Mouse (Mus musculus) CH12F3 (cell line): Measurements from ENCODE around the gene Tst.

Experiments
- in situ Hi-C: fragments of 300-500 bp; cut with MboI; formaldehyde crosslinking; loops from 2 replicates; pipeline ENCODE4 v1.14.3; 2020; ENCODE audit warnings: low sequenced_read_pairs

The Tst gene

DNA sequence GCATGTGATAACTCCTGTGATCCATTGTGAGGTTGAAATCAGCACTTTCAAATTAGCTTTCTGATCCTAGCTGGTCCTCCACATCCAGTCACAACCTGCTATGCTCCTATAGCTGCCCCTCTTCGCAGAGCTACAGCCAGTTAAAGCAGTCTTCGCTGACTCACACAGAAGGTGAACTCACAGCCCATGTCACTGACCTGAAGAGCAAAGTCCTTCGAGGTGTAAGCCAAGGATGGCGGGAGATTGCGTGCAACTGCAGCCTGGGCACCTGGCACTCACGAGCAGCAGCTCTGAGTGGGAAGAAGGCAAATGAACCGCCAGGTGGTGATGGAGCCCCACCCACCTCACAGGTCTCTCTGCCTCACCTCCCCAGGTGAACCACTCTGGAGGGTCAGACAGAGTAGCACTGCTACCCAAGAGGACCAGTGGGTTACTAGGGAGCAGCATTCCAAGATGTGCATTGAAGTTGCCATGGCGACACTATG is 10.2 kb downstream of the Tst start, which contains the start of gene Tex33:
Gene Tex33 (minus strand): TSS at position 435 of the 485 bp plus-strand sequence.
- in situ Hi-C loops = no loop called here

DNA sequence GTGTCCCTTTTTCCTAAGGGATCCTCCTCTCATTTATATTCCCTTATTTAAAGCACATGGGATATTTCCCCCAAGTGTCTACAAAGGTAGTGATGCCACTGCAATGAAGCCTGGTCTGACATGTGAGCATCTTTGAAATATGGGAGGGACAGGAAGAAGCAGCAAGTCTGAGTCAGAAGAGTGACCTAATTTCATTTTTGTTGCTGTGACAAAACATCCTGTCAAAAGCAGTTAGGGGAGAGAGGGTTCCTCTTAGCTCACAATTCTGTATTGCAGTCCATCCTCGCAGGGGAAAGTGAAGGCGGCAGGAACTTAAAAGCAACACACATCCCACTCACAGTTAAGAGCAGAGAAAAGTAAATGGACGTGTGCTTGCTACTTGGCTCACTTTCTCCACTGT is 14.9 kb downstream of the Tst start:
- in situ Hi-C loops = no loop called here

DNA sequence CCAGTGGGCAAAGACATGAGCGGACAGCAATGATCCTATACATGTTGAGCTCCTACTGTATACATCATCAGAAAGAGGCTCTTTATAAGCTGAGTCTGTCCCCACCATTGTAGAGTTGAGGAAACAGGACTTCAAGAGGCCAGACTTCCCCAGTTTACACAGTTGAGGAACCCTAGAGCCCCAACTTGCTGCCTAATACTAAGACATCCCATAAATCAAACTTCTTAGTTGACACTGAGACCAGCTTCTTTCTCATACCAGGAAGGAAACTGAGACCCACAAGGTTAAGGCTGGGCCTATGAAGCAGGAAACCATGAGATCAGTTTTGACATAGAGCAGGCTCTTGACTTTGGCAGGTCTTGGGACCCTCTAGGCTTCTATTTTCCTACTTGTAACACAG is 20.1 kb downstream of the Tst start:
- in situ Hi-C loops = no loop called here

DNA sequence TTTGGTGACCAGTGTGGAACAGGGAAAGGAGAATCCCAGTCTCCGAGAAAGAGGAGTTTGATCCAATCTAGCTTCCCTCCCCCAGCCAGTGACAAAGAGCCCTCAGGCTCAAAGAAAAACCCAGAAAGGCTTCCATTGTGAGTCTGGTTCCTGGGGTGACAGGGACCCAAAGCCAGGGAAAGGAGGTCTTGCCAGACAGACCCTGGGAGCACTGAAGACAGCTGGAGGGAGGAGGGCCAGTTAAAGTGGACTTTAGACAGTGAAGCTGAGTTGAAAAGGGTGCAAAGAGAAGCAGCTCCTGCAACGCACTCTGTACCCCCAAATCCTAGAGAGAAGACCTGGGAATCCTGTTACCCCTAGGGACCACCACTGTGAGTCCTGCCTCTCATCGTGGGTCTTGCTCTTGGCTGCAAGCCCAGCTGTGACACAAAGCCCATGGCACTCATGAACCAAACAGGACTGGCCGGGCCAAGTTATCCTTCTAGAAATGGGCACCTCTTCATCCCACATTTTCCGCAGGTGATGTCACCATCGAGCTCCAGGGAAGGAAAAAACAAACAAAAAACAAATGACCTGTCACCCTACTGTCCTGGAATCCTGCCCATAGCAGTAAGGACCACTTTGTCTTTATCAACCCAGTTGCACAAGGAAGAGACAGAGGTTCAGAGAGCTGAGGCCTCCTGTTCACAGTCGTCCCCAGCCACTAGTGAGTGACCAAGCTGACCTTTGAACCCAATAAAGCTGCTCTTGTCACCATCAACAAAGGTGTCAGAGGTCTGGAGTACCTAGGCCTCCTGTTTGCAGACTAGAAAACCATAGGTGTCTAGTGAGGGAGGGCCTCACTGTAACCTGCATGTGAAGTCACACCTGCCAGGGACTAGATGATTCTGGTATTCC is 21.2 kb downstream of the Tst start:
- in situ Hi-C loops = no loop called here

DNA sequence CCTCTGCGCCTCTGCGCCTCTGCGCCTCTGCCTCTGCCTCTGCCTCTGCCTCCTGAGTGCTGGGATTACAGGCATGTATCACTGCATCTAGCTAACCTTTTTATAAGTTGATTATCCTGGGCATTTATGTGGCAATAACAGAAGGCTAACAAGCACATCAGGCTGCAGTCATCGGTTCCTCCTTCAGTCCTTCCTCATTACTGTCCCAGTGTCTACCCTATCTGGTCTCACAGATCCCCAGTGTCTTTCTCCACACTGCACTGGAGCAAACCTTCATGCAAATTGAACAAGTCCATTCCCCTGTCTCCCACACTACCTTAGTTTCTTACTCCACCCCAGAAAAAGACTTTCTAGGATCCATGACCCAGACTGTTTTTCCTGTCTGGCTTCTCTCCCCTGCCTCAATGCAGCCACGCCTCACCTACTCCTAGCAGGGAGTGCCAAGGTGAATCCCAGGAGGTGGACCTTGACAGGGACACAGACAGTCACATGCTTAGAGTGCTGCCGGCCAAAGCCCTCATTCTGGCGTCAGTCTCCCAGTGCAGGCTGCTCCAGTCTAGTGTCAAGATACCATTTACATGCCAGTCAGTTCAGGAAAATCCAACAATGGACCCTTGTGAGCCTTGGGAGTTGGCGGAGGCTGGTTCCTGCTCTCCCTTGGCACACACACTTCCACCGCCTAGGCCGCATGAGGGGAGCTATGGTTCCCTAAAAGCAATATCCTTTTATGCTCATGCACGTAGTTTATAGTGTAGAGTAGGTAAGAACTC is 22.1 kb downstream of the Tst start:
- in situ Hi-C loops = no loop called here

DNA sequence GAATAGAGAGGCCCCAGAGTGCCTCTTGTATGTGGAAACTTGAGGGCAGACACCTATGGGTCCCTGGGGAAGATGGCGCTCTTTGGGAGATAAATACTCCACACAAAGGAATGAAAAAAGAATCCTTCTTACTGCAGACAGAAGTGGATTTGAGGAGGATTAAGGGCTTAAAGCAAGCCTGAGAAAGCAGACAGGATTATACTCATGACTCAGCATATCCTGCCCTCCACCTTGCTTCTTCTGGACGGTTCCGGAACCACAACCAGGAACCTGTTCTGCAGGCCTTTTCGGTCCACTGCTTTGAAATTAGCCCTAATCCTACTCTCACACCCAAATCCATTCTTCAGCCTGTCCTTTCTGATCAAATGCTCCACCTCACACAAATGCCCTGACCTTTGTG is 23.6 kb downstream of the Tst start:
- in situ Hi-C loops = no loop called here

DNA sequence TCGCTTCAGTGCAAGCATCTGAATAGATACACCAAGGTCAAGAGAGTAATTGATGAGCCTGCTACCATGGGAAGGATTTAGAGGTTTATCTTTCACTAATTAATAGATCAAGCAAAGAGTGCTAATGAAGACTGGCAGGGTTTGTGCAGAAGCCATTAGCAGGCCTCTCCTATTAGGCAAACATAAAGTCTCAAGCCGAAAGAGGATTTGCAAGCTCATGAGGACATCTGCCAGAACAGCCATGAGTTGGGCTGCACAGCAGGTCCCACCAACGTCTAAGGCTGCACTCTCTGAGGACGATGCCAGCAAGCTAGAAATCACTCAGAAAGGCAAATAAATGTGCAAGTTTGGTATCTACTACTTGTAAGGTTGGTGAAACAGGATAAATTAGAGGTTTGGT is 25.0 kb downstream of the Tst start:
- in situ Hi-C loops = no loop called here

DNA sequence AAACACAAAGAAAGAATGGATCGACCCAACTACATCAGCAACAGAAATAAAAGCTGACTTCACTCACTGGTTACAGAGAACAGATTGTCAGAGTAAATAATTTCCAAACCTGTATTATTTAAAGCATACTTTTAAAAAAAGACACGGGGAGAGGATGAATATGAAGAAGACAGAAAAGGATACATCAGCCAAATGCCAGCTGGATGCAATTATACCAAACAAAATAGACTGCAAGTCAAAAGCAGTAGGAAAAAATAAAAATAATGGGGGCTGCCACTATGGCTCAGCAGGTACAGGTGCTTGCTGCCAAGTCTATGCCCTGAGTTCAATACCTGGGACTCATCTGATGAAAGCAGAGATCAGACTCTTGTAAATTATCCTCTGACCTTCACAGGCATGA is 25.5 kb downstream of the Tst start:
- in situ Hi-C loops = no loop called here

DNA sequence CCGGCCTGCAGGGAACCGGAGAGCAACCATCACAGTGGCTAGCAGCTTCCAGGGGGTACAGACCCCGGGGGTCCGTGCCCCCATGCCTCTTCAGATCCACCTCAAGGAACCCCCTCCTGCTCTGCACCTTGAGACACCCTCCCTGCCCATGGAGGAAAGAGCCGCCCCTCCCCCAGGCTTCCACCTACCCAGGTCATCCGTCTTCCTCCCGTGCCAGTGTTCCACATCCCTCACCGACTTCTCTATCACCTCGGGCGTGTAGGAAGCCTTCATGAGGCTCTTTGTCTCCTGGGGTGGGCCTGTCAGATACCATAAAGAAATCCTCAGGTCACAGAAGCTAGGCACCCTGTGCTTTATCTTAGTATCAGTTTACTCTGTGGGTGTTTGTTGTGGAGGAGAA is 27.2 kb downstream of the Tst start:
- in situ Hi-C loops = no loop called here

DNA sequence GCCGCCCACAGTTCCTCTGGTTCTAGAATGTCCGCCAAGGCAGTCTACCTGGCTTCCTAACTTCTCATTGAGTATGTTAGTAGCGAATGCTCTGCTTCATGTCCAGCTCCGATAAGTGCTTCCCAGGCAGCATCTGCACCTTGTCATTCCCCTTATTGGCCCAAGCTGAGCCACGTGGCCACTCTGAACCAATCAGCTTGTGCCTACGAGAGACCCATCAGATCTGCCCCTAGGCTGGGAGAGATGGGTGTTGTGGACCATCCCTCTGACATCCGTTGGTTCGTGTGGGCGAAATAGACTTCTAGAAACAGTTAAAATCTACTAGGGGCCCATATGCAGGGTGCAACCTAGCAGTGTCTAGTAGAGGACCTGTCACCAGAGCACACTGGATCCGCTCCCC is 27.8 kb downstream of the Tst start:
- in situ Hi-C loops = no loop called here

DNA sequence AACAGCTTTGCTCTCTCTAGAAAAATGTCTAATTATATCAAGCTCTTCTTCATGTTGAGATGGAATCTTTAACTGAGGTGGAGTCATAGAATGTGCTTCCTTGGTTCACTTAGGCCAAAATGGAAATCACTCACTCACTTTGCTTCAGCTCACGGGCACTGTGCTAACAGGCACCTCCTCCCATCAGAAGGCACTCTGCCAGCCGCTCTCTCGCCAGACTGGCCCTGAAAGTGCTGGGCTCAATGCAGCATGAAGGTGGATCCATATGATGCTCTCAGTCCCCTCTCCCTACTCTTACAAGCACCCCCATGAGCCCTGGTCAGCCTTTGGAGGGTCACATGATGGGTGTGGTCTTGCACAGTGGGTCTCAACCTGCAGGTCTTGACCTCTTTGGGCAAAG is 31.5 kb downstream of the Tst start:
- in situ Hi-C loops = no loop called here

DNA sequence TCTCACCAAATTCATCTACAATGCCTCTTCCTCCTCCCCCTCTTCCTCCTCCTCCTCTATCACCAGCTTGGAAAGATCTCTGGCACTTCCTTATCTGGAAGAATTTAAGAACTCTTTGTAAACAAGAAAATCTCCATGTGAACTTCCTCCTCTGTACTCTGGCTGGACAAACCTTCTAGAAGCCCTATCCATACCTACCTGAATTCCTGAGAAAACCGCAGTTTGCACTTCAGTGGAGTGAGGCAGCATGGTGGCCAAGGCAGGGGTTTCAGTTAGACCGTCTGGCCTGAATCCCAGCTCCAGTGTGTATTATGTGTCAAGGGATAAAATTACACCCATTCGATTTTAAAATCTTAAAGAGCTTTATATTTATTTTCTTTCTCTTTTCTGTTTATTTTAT is 32.9 kb downstream of the Tst start:
- in situ Hi-C loops = no loop called here

DNA sequence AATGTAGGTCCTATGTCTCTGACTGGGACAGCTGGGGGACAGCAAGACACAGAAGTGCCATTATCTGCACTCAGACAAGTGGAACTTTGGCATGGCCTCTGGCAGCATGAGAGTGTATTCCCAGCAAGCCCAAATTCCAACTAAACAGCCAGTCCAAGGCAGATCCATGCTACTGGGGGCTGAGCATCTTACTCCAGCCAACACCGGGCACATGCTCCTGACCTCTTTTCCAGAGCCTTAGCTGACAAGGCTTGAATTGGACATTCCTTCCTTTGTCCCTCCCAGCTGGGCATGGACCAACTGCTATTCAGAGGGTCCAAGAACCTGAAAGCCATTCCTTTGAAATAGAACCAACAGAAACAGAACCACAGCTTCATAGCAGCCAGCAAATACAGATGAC is 36.1 kb downstream of the Tst start:
- in situ Hi-C loops = loop anchor here (10.0 kb wide), 1 partner anchor 185 kb away; no protein-coding TSS in a partner anchor

DNA sequence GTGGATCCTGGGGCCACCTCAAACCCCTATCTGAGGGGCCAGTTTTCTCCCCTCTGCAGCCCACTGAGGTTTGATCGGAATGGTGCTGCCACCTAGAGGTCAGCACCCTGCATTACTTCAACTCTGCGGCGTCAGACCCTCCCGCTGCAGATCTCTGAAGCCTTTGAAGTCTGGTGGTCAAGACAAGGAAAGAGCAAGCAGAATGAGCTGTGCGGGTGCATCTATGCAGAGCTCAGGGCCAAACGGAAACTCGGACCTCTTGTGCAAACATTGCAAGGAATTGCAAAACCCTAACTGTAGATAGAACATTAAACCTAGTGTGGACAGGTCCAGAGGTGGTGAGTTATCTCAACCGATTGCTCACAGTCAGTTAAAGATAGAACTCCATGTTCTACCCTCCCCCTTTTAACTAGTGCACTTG is 36.8 kb downstream of the Tst start:
- in situ Hi-C loops = loop anchor here (10.0 kb wide), 1 partner anchor 184 kb away; no protein-coding TSS in a partner anchor

DNA sequence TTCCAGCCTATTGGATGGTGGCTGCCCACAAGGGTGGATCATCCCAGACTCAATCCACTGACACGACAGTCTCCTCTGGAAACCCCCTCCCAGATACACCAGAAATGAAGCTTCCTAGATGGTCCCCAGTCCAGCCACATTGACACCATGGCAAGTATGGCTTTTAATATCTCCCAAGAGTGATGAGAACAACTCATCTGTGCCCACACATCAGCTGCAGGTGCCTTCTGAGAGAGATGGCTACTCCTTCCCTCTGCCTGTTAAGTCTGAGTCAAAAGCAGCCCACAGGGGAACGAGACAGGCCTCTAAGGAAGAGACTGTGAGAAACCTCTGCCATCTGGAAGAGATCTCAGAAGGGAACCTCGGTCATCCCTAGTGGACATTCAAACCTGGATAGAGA is 37.9 kb downstream of the Tst start:
- in situ Hi-C loops = loop anchor here (10.0 kb wide), 1 partner anchor 183 kb away; no protein-coding TSS in a partner anchor

DNA sequence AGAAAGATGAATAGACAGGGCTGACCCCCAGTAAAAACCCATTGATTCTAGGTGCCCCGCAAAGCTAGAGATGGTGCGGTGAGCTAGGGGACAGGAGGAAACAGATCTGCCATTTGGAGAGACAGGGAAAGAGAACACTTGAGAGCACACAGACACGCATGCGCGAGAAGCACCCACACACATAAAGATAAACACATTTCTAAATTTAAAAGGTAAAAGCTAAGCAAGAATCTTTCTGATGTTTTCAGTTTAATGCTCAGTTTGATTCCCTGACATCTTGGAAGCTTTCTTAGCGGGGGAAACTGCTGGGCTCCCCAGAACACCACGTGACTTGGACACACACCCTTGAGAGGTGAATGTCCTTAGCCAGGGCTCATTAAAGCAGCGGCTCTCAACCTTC is 38.8 kb downstream of the Tst start:
- in situ Hi-C loops = loop anchor here (10.0 kb wide), 1 partner anchor 182 kb away; no protein-coding TSS in a partner anchor

DNA sequence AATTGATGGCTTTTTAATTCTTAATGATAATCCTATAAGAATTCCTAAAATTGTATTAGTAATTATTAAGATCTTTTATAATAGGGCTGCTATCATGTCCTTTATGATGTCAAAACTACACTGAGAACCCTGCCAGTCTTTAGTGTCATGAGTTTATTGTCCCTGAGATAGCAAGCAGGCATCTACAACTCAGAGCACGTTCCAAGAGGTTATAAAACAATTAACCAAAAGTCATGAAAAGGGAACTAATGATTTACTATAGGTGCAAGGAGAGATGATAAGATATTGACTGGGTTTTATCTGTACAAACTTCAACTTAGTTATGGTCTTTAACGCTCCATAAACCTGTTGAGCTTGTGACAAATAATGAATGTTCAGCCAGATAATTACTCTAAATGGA is 39.8 kb downstream of the Tst start:
- in situ Hi-C loops = loop anchor here (10.0 kb wide), 1 partner anchor 181 kb away; no protein-coding TSS in a partner anchor

DNA sequence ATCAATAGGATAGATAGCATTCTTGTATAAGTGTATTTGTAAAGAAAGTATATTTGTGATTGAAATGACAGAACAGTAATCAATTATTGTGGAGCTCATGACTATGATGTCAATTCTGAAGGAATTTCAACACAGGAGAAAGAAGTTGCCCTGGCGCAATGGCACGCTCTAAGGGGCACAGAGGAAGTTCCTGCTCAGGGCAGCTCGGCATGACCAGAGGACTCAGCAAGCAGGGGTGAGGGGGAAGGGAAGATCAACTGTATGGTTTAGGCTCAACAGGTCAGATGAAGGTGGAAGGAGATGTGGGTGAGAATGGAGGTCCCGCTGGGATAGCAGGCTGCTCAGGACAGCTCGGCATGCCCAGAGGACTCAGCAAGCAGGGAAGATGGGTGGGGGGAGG is 50.2 kb downstream of the Tst start:
- in situ Hi-C loops = no loop called here

DNA sequence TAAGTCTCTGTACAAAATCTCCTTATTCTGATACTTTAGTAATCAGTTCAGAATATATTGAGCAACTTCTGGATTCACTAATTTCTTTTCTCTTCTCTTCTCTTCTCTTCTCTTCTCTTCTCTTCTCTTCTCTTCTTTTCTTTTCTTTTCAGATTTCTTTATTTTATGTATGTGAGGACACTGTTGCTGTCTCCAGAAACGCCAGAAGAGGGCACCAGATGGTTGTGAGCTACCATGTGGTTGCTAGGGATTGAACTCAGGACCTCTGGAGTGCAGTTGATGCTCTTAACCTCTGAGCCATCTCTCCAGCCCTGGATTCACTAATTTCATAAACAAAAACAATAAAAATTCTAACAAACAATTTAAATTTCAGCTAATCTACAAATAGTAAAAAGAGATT is 50.7 kb downstream of the Tst start:
- in situ Hi-C loops = no loop called here

DNA sequence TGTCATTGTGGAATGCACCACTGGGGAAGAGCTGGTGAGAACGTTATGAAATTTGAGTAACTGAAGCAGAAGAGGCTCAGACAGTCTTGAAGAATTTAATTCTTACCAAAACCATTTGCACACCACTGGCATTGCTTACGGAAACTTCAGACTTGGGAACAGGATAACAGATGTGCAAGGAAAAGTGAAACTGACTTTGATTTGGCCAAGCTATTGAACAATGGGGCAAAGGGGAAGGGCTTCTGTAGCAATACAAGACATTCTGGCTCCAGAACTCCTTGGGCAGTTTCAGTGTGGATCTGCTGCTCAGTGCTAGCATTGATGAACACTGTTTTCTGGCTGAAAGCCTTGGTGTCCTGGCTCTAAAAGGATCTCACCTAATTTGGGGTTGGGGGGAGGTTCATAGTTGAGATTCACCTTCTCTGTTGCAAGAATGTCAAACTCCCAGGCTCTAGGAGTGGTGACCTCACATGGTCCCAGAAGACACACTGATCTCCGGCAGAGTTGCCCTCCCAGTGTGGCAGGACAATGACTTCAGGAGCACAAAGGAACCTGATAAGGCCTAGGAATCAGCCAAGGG is 54.0 kb downstream of the Tst start:
- in situ Hi-C loops = no loop called here
